Mouse (Mus musculus): ENCODE results near the gene Ppp1r9a. TPM values are rescaled to one million over a fixed set of nuclear protein-coding genes. Genes with fewer than 3 reads are reported as not detected.

The Ppp1r9a gene
- polyA plus RNA-seq, 1 experiment = 0.04 TPM

GRCm38 (mm10) chr6:5114857-5115256, 212.1 kb downstream of the Ppp1r9a start:
- TF ChIP-seq USF1 (IDR thresholded peaks at IDR 0.05; ENCODE audit: low read depth) (no peak), MYOG (IDR thresholded peaks at IDR 0.05; ENCODE audit: control insufficient read depth, extremely low read depth, insufficient read length) (no peak), MAX (IDR thresholded peaks at IDR 0.05) (no peak), CTCF (IDR thresholded peaks at IDR 0.05; ENCODE audit: control insufficient read depth, insufficient read depth, insufficient read length) (no peak), CEBPB (IDR thresholded peaks at IDR 0.05; ENCODE audit: low read depth) (no peak), MYOD1 (IDR thresholded peaks at IDR 0.05; ENCODE audit: control insufficient read depth, insufficient read length, low read depth) (no peak), FOSL1 (IDR thresholded peaks at IDR 0.05; ENCODE audit: insufficient read depth, low read length, poor library complexity, severe bottlenecking) (no peak)
- Histone ChIP-seq H3K36me3 (ENCODE audit: control insufficient read depth, insufficient read depth) (no peaks in the 10 kb centered on the region), H3K4me3 (ENCODE audit: insufficient read depth, poor library complexity, severe bottlenecking) (no peak overlapping the region), H3K79me3 (ENCODE audit: low read depth) (no peaks in the 10 kb centered on the region), H3K79me2 (ENCODE audit: control insufficient read depth, insufficient read depth) (no peaks in the 10 kb centered on the region), H3K27me3 (ENCODE audit: control insufficient read depth, insufficient read depth, insufficient read length) (peaks cover 4% of the 10 kb centered on the region), H3ac (ENCODE audit: control insufficient read depth, insufficient read length, low read depth) (no peak overlapping the region)

- no peak for TF ChIP-seq MAX (IDR thresholded peaks at IDR 0.05)
- TF ChIP-seq MYOG (IDR thresholded peaks at IDR 0.05; ENCODE audit: control insufficient read depth, extremely low read depth, insufficient read length) = no peak
- no peak for TF ChIP-seq USF1 (IDR thresholded peaks at IDR 0.05; ENCODE audit: low read depth)
- TF ChIP-seq MYOD1 (IDR thresholded peaks at IDR 0.05; ENCODE audit: control insufficient read depth, insufficient read length, low read depth) = no peak
- no peak for TF ChIP-seq FOSL1 (IDR thresholded peaks at IDR 0.05; ENCODE audit: insufficient read depth, low read length, poor library complexity, severe bottlenecking)
- TF ChIP-seq CEBPB (IDR thresholded peaks at IDR 0.05; ENCODE audit: low read depth) = no peak
- no peak for TF ChIP-seq CTCF (IDR thresholded peaks at IDR 0.05; ENCODE audit: control insufficient read depth, insufficient read depth, insufficient read length)
- Histone ChIP-seq H3K79me3 (ENCODE audit: low read depth) (no peaks in the 10 kb centered on the region), H3K36me3 (ENCODE audit: control insufficient read depth, insufficient read depth) (no peaks in the 10 kb centered on the region), H3K4me3 (ENCODE audit: insufficient read depth, poor library complexity, severe bottlenecking) (no peak overlapping the region), H3ac (ENCODE audit: control insufficient read depth, insufficient read length, low read depth) (no peak overlapping the region), H3K27me3 (ENCODE audit: control insufficient read depth, insufficient read depth, insufficient read length) (peaks cover 4% of the 10 kb centered on the region), H3K79me2 (ENCODE audit: control insufficient read depth, insufficient read depth) (no peaks in the 10 kb centered on the region)
Measured at GRCm38 (mm10) chr6:5119181-5119910, 216.6 kb downstream of the Ppp1r9a start.

GRCm38 (mm10) chr6:5120229-5120628, 217.5 kb downstream of the Ppp1r9a start:
- TF ChIP-seq CEBPB (IDR thresholded peaks at IDR 0.05; ENCODE audit: low read depth) (no peak), MYOD1 (IDR thresholded peaks at IDR 0.05; ENCODE audit: control insufficient read depth, insufficient read length, low read depth) (no peak), FOSL1 (IDR thresholded peaks at IDR 0.05; ENCODE audit: insufficient read depth, low read length, poor library complexity, severe bottlenecking) (no peak), MAX (IDR thresholded peaks at IDR 0.05) (no peak), MYOG (IDR thresholded peaks at IDR 0.05; ENCODE audit: control insufficient read depth, extremely low read depth, insufficient read length) (no peak), USF1 (IDR thresholded peaks at IDR 0.05; ENCODE audit: low read depth) (no peak)
- no peak overlapping the region for H3K4me3 ChIP-seq (ENCODE audit: insufficient read depth, poor library complexity, severe bottlenecking)
- no peaks in the 10 kb centered on the region for H3K79me3 ChIP-seq (ENCODE audit: low read depth)
- no peaks in the 10 kb centered on the region for H3K36me3 ChIP-seq (ENCODE audit: control insufficient read depth, insufficient read depth)
- H3ac ChIP-seq (ENCODE audit: control insufficient read depth, insufficient read length, low read depth) = no peak overlapping the region
- peaks cover 4% of the 10 kb centered on the region for H3K27me3 ChIP-seq (ENCODE audit: control insufficient read depth, insufficient read depth, insufficient read length)
- no peaks in the 10 kb centered on the region for H3K79me2 ChIP-seq (ENCODE audit: control insufficient read depth, insufficient read depth)

GRCm38 (mm10) chr6:5129364-5130093, 226.8 kb downstream of the Ppp1r9a start:
- no peak overlapping the region for H3K4me3 ChIP-seq (ENCODE audit: insufficient read depth, poor library complexity, severe bottlenecking)
- TF ChIP-seq USF1 (IDR thresholded peaks at IDR 0.05; ENCODE audit: low read depth) = no peak
- TF ChIP-seq MAX (IDR thresholded peaks at IDR 0.05) = no peak
- TF ChIP-seq MYOD1 (IDR thresholded peaks at IDR 0.05; ENCODE audit: control insufficient read depth, insufficient read length, low read depth) = no peak
- no peak for TF ChIP-seq MYOG (IDR thresholded peaks at IDR 0.05; ENCODE audit: control insufficient read depth, extremely low read depth, insufficient read length)
- no peak for TF ChIP-seq FOSL1 (IDR thresholded peaks at IDR 0.05; ENCODE audit: insufficient read depth, low read length, poor library complexity, severe bottlenecking)
- TF ChIP-seq CEBPB (IDR thresholded peaks at IDR 0.05; ENCODE audit: low read depth) = no peak
- TF ChIP-seq CTCF (IDR thresholded peaks at IDR 0.05; ENCODE audit: control insufficient read depth, insufficient read depth, insufficient read length) = no peak
- H3K79me2 ChIP-seq (ENCODE audit: control insufficient read depth, insufficient read depth) = no peaks in the 10 kb centered on the region
- no peaks in the 10 kb centered on the region for H3K27me3 ChIP-seq (ENCODE audit: control insufficient read depth, insufficient read depth, insufficient read length)
- H3K79me3 ChIP-seq (ENCODE audit: low read depth) = no peaks in the 10 kb centered on the region
- no peaks in the 10 kb centered on the region for H3K36me3 ChIP-seq (ENCODE audit: control insufficient read depth, insufficient read depth)
- H3ac ChIP-seq (ENCODE audit: control insufficient read depth, insufficient read length, low read depth) = no peak overlapping the region

GRCm38 (mm10) chr6:5134986-5135385, 232.3 kb downstream of the Ppp1r9a start:
- H3K27me3 ChIP-seq (ENCODE audit: control insufficient read depth, insufficient read depth, insufficient read length) = no peaks in the 10 kb centered on the region
- no peaks in the 10 kb centered on the region for H3K79me3 ChIP-seq (ENCODE audit: low read depth)
- H3K36me3 ChIP-seq (ENCODE audit: control insufficient read depth, insufficient read depth) = no peaks in the 10 kb centered on the region
- H3K79me2 ChIP-seq (ENCODE audit: control insufficient read depth, insufficient read depth) = no peaks in the 10 kb centered on the region
- no peak overlapping the region for H3K4me3 ChIP-seq (ENCODE audit: insufficient read depth, poor library complexity, severe bottlenecking)
- TF ChIP-seq CEBPB (IDR thresholded peaks at IDR 0.05; ENCODE audit: low read depth) (no peak), FOSL1 (IDR thresholded peaks at IDR 0.05; ENCODE audit: insufficient read depth, low read length, poor library complexity, severe bottlenecking) (no peak), MYOG (IDR thresholded peaks at IDR 0.05; ENCODE audit: control insufficient read depth, extremely low read depth, insufficient read length) (no peak), MAX (IDR thresholded peaks at IDR 0.05) (no peak), CTCF (IDR thresholded peaks at IDR 0.05; ENCODE audit: control insufficient read depth, insufficient read depth, insufficient read length) (no peak), MYOD1 (IDR thresholded peaks at IDR 0.05; ENCODE audit: control insufficient read depth, insufficient read length, low read depth) (no peak), USF1 (IDR thresholded peaks at IDR 0.05; ENCODE audit: low read depth) (no peak)
- no peak overlapping the region for H3ac ChIP-seq (ENCODE audit: control insufficient read depth, insufficient read length, low read depth)
